Mouse (Mus musculus) liver, adult 2 months (tissue): Measurements from ENCODE around the gene H2-Q10. TPM values are rescaled to one million over a fixed set of nuclear protein-coding genes. Genes with fewer than 3 reads are reported as not detected.
"Not testable (repeated sequence)": the region's sequence is repeated elsewhere in the genome, so short reads cannot be mapped to it uniquely, and the experiment has no call there.

ENCODE experiments used
- DNase-seq: peaks from one replicate; pipeline ENCODE4 v3.0.0-alpha.2; 2011; ENCODE audit warnings: low read depth, low spot score; ENCODE audit errors: extremely low read depth
- H3K27ac ChIP-seq: fragments of 200-500 bp; replicated peaks from 2 replicates; pipeline ENCODE4 v1.5.1; 2012; ENCODE audit warnings: low read depth, mild to moderate bottlenecking, control low read depth, inconsistent platforms, low read length; ENCODE audit not compliant: insufficient read depth
- H3K27me3 ChIP-seq: fragments of 200-500 bp; 2 replicates; pipeline ENCODE4 v1.6.1; 2012; ENCODE audit warnings: mild to moderate bottlenecking, moderate library complexity, low read length, inconsistent platforms; ENCODE audit not compliant: control insufficient read depth, insufficient read depth
- H3K36me3 ChIP-seq: fragments of 200-500 bp; 2 replicates; pipeline ENCODE4 v1.6.1; 2012; ENCODE audit warnings: low read length, inconsistent platforms; ENCODE audit not compliant: control insufficient read depth, insufficient read depth
- H3K4me1 ChIP-seq: fragments of 200-500 bp; 2 replicates; pipeline ENCODE4 v1.6.1; 2011; ENCODE audit warnings: low read length; ENCODE audit not compliant: control insufficient read depth, insufficient read depth
- H3K4me3 ChIP-seq: fragments of 200-500 bp; 2 replicates; pipeline ENCODE4 v1.5.1; 2011; ENCODE audit warnings: low read depth, mild to moderate bottlenecking, control low read depth, low read length, moderate library complexity; ENCODE audit not compliant: insufficient read depth
- H3K79me2 ChIP-seq: fragments of 200-500 bp; 2 replicates; pipeline ENCODE4 v1.6.1; 2012; ENCODE audit warnings: inconsistent platforms, mild to moderate bottlenecking, low read length, moderate library complexity; ENCODE audit not compliant: control insufficient read depth, insufficient read depth
- H3K9ac ChIP-seq: fragments of 200-500 bp; 2 replicates; pipeline ENCODE4 v1.6.1; 2012; ENCODE audit warnings: low read depth, mild to moderate bottlenecking, control low read depth, inconsistent platforms, low read length
- CTCF ChIP-seq: fragments of 200-500 bp; IDR thresholded peaks from 2 replicates; pipeline ENCODE4 v1.5.1; 2011; ENCODE audit warnings: low read depth, low read length, control low read depth
- POLR2A ChIP-seq: fragments of 200-500 bp; IDR thresholded peaks from 2 replicates; pipeline ENCODE4 v1.6.1; 2011; ENCODE audit warnings: low read length, control low read depth; ENCODE audit not compliant: insufficient read depth; ENCODE audit errors: extremely low read depth
- WGBS: fragments of 180-500 bp; shearing (Covaris S2); methylation state at CpG from one replicate; pipeline ENCODE4 v1.1.7; 2018; 5-methylcytosine and 5-hydroxymethylcytosine counted together
- polyA plus RNA-seq: library from polyadenylated mRNA; depleted of rRNA; stranded (reverse); fragments of >200 nt; gene quantifications from 2 replicates; pipeline ENCODE4 v1.2.3, GENCODE M21; 2012
- total RNA-seq: library from RNA; depleted of rRNA; stranded (reverse); fragments of >200 nt; gene quantifications from 2 replicates; pipeline ENCODE4 v1.2.3, GENCODE M21; 2014

H2-Q10 gene
- total and polyA plus RNA-seq, 2 experiments: 1,696 to 3,421 TPM

GRCm38 (mm10) chr17:35465651-35466050 lies 4.2 kb upstream of the H2-Q10 start:
- H3K4me1 ChIP-seq, H3K27me3 ChIP-seq, H3K4me3 ChIP-seq, DNase-seq, H3K36me3 ChIP-seq, H3K27ac ChIP-seq, H3K79me2 ChIP-seq, H3K9ac ChIP-seq: not testable (repeated sequence)
- 11% methylated on average over 8 of the region's 8 CpGs for WGBS
- TF ChIP-seq CTCF: peak; percentile 70

- H3K9ac ChIP-seq, H3K4me3 ChIP-seq, H3K36me3 ChIP-seq, H3K27me3 ChIP-seq, DNase-seq, H3K79me2 ChIP-seq, H3K4me1 ChIP-seq: not testable (repeated sequence)
- H3K27ac ChIP-seq: peak overlapping the region; percentile 74; the same call in 1 of the 2 replicates
- WGBS: 65% methylated on average over 3 of the region's 3 CpGs
Measured at GRCm38 (mm10) chr17:35468936-35469335, 953 bp upstream of the H2-Q10 start.

DNA sequence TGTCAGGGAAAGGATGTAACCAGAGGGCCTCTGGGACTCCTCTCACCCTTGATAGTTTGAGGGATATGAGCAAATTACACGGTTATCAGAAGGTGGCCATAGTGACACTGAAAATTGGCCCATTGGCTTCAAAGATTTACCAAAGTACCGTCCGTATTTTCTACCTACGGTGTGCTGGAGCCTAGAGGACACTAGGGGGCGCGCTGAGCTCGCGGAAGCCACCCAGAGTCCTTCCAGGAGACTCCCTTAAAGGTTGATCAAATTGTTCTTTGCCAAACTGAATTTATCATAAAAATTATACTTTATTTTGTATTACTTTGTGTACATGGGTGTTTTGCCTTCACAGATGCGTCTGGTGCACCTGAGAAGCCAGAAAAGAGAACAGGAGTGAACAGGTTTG lies 14.2 kb downstream of the H2-Q10 start:
- TF ChIP-seq POLR2A (no peak), CTCF (peak; percentile 95)
- no peaks in the 10 kb centered on the region for H3K36me3 ChIP-seq
- no peaks in the 10 kb centered on the region for H3K79me2 ChIP-seq
- H3K27ac ChIP-seq: peak overlapping the region; percentile 34
- H3K27me3 ChIP-seq: no peaks in the 10 kb centered on the region
- under 1% methylated on average over 9 of the region's 9 CpGs for WGBS
- H3K4me1 ChIP-seq: peaks cover 7% of the 10 kb centered on the region; the same call in 1 of the 2 replicates
- no peak overlapping the region for H3K9ac ChIP-seq
- peak; percentile 48 for DNase-seq
- H3K4me3 ChIP-seq: no peak overlapping the region

- WGBS: 4% methylated on average over 4 of the region's 4 CpGs
- Histone ChIP-seq H3K4me3 (no peak overlapping the region), H3K4me1 (peaks cover 7% of the 10 kb centered on the region; the same call in 1 of the 2 replicates), H3K79me2 (no peaks in the 10 kb centered on the region), H3K36me3 (no peaks in the 10 kb centered on the region), H3K27me3 (no peaks in the 10 kb centered on the region), H3K9ac (no peak overlapping the region), H3K27ac (no peak overlapping the region)
- DNase-seq: peak; percentile 67
- TF ChIP-seq POLR2A: no peak
- TF ChIP-seq CTCF: no peak
Measured at GRCm38 (mm10) chr17:35485702-35486101, 15.8 kb downstream of the H2-Q10 start.

DNA sequence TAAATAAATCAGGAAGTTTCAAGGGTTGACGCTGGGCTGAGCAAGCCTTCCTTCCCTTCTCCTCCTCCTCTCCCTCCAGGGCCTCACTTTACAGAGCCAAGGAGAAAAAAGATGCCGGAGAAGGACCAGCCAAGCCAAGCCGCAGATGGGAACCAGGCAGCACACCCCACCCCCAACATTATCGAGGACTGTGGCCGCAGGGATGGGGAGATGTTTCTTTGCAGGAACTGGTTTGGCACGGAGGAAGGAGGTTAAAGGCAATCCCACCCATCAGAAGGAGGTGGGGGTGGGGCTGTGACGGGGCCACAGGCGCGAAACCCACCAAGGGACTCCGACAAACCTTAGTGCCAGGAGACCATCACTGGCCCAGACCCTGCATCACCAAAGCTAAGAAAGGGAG lies 16.8 kb downstream of the H2-Q10 start:
- Histone ChIP-seq H3K36me3 (no peaks in the 10 kb centered on the region), H3K79me2 (no peaks in the 10 kb centered on the region), H3K4me3 (no peak overlapping the region), H3K27ac (no peak overlapping the region), H3K9ac (no peak overlapping the region), H3K27me3 (no peaks in the 10 kb centered on the region), H3K4me1 (peaks cover 7% of the 10 kb centered on the region; the same call in 1 of the 2 replicates)
- 71% methylated on average over 10 of the region's 10 CpGs for WGBS
- DNase-seq: no peak
- no peak for TF ChIP-seq POLR2A
- TF ChIP-seq CTCF: no peak

DNA sequence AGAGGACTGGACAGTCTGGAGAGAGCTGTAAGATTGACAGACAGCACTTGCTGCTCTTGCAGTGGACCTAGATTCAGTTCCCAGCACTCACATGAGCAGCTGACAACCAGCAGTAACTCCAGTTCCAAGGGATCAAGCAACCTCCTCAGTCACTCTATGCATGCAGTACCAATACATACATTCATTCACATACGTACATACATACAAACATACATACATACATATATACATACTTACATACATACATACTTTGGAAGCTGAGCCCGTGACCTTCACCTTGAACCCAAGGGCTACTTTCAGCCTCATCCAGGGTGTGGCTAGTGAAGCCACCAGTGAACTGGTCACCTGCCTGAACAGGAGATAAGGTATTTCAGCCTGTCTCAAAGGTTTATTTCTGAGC lies 18.2 kb downstream of the H2-Q10 start:
- no peak overlapping the region for H3K9ac ChIP-seq
- peaks cover 7% of the 10 kb centered on the region; the same call in 1 of the 2 replicates for H3K4me1 ChIP-seq
- no peak for DNase-seq
- 96% methylated on average over 2 of the region's 2 CpGs for WGBS
- no peak overlapping the region for H3K27ac ChIP-seq
- H3K79me2 ChIP-seq: no peaks in the 10 kb centered on the region
- no peaks in the 10 kb centered on the region for H3K27me3 ChIP-seq
- TF ChIP-seq POLR2A: no peak
- no peak for TF ChIP-seq CTCF
- H3K36me3 ChIP-seq: no peaks in the 10 kb centered on the region
- H3K4me3 ChIP-seq: no peak overlapping the region
